Mouse (Mus musculus): Measurements from ENCODE around the gene Wfdc12. TPM values are rescaled to one million over a fixed set of nuclear protein-coding genes. Genes with fewer than 3 reads are reported as not detected.

Wfdc12 gene
- polyA plus RNA-seq, 1 experiment: 0.15 TPM

DNA sequence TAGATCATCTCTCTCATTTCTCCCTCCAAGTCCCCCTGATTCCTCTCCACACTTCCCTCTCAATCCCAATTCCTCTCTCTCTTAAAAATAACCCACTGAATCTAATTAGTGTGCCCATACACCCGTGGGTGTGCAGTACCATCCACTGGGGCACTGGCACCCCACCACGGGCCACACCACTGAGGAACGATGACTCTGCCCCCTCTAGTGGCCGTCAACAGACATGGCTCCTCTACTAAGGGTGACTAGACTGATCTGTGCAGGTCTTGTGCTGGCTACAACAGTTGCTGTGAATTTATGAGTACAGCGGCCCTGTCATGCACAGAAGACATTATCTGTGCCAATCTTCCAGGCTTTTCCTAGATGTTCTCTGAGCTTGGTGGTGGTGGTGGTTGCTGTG is 1.7 kb downstream of the Wfdc12 start:
- WGBS: 24% methylated on average over 5 of the region's 5 CpGs
- TF ChIP-seq POLR2A (IDR thresholded peaks at IDR 0.05; ENCODE audit: borderline replicate concordance, insufficient read depth, low read length) (no peak), CTCF (IDR thresholded peaks at IDR 0.05; ENCODE audit: borderline replicate concordance, insufficient read depth, low read depth, low read length) (peak; percentile 54)

DNA sequence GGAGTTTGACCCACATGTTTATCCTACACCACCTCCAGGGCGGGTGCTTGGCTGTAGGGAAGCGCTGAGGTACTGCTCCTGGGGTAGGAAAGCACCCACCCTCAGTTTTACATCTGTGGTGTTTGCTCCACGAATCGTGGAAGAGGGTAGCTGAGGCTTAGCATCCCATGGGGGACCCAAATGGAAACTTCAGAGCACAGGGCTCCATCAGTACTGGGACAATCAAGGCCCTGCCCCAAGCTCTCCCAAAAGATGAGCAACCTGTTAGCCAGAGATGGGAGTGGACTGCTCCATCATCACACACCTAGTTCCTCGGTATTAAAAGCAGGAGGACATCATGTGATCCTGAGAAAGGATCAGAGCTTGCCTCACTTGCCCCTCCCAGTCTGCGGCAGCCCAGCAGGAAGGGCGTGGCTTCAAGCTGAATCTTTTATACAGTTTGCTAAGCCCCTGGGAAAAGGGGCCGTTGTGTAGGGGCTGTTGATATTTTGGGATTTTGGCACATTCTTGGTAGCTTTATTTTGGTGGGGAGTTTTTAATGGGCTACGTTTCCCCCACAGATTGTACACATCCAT is 6.2 kb downstream of the Wfdc12 start:
- H3K27ac ChIP-seq (ENCODE audit: insufficient read depth, low read length): no peak overlapping the region
- no peak for DNase-seq
- no peaks in the 10 kb centered on the region for H3K27me3 ChIP-seq (ENCODE audit: control insufficient read depth, insufficient read depth, low read length)
- H3K4me3 ChIP-seq (replicated peaks; ENCODE audit: insufficient read depth, low read depth, low read length): no peak overlapping the region
- H3K4me1 ChIP-seq (ENCODE audit: control insufficient read depth, insufficient read depth, low read length): no peaks in the 10 kb centered on the region
- TF ChIP-seq CTCF (IDR thresholded peaks at IDR 0.05; ENCODE audit: borderline replicate concordance, insufficient read depth, low read depth, low read length) (no peak), POLR2A (IDR thresholded peaks at IDR 0.05; ENCODE audit: borderline replicate concordance, insufficient read depth, low read length) (no peak)
- 49% methylated on average over 9 of the region's 9 CpGs for WGBS

More for the DNA sequence above, 1.7 kb downstream of the Wfdc12 start:
- DNase-seq: no peak
- H3K4me3 ChIP-seq (replicated peaks; ENCODE audit: insufficient read depth, low read depth, low read length): no peak overlapping the region
- no peak overlapping the region for H3K27ac ChIP-seq (ENCODE audit: insufficient read depth, low read length)
- H3K27me3 ChIP-seq (ENCODE audit: control insufficient read depth, insufficient read depth, low read length): no peaks in the 10 kb centered on the region
- H3K4me1 ChIP-seq (ENCODE audit: control insufficient read depth, insufficient read depth, low read length): no peaks in the 10 kb centered on the region

DNA sequence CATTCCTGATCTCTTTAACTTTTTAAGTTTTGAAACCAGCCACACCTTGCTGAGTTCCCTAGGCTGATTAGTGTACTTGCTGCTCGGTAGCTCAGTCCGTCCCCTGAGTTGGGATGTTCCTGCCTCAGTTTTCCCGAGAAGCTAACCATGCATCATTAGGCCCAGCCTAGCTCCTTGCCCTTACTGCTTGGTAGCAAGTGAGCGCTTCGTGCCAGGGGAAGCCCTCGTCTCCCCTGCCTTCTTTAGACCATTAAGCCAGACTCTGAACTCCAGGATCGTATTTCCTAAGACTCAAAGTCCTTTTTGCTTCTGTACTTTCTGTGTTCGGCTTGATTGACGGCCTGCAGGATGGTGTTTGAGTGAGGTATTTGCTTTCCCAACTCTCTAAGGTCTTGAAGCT is 7.1 kb downstream of the Wfdc12 start:
- DNase-seq: no peak
- H3K27ac ChIP-seq (ENCODE audit: insufficient read depth, low read length): no peak overlapping the region
- no peaks in the 10 kb centered on the region for H3K27me3 ChIP-seq (ENCODE audit: control insufficient read depth, insufficient read depth, low read length)
- 78% methylated on average over 9 of the region's 9 CpGs for WGBS
- TF ChIP-seq CTCF (IDR thresholded peaks at IDR 0.05; ENCODE audit: borderline replicate concordance, insufficient read depth, low read depth, low read length) (no peak), POLR2A (IDR thresholded peaks at IDR 0.05; ENCODE audit: borderline replicate concordance, insufficient read depth, low read length) (no peak)
- H3K4me3 ChIP-seq (replicated peaks; ENCODE audit: insufficient read depth, low read depth, low read length): no peak overlapping the region
- H3K4me1 ChIP-seq (ENCODE audit: control insufficient read depth, insufficient read depth, low read length): no peaks in the 10 kb centered on the region

DNA sequence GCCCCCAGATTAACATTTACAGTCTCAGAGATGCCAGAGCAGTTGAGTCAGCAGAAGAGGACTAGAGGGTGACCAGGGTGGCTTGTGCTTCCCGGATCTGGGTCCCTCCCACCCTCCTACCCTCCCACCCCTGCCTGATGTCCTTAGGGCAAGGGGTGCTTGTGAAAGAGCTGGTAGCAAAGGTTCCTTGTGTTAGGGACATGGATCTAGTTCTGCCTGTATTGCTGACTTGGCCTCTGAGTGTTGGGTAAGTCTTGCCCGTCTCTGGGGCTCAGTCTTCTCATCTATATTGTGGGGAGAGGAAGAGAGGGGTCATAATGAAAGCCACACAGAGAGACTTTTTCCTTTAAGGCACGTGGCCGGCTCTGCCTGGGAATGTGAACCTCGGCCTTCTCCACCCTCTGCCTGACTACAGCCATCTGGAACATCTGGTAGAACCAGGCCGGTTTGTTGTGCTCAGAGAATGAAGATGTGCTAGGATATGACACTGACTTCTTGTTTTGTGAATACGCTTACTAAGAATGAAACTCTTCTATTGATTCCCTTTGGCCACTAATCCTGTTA is 7.6 kb downstream of the Wfdc12 start, which contains the start of gene Wfdc5:
Gene Wfdc5 (minus strand): TSS at position 51 of the 564 bp plus-strand sequence.
- TF ChIP-seq POLR2A (IDR thresholded peaks at IDR 0.05; ENCODE audit: borderline replicate concordance, insufficient read depth, low read length) (no peak), CTCF (IDR thresholded peaks at IDR 0.05; ENCODE audit: borderline replicate concordance, insufficient read depth, low read depth, low read length) (no peak)
- Histone ChIP-seq H3K27me3 (ENCODE audit: control insufficient read depth, insufficient read depth, low read length) (no peaks in the 10 kb centered on the region), H3K4me3 (replicated peaks; ENCODE audit: insufficient read depth, low read depth, low read length) (no peak within 1 kb of the TSS), H3K27ac (ENCODE audit: insufficient read depth, low read length) (no peak within 1 kb of the TSS), H3K4me1 (ENCODE audit: control insufficient read depth, insufficient read depth, low read length) (no peaks in the 10 kb centered on the region)
- 88% methylated on average over 7 of the region's 7 CpGs for WGBS
- DNase-seq: no peak

DNA sequence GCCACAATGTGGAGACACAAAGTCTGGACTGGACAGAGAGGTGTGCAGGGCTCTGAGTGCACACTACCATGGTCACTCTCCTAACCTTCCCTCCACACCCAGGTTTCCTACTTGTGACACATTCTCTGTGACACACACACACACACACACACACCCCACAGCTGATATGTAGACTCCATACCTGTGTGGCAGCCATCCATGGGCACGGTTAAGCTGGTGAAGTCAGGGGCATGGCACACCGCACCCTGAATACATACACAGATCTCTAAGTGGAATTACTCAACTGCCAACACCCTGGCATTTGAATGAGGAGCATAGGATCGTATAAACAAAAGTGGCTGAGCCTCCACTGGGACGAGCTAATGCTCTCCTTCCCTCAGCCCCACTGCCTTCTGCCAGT is 9.6 kb downstream of the Wfdc12 start:
- TF ChIP-seq POLR2A (IDR thresholded peaks at IDR 0.05; ENCODE audit: borderline replicate concordance, insufficient read depth, low read length) (no peak), CTCF (IDR thresholded peaks at IDR 0.05; ENCODE audit: borderline replicate concordance, insufficient read depth, low read depth, low read length) (no peak)
- DNase-seq: no peak
- 93% methylated on average over 4 of the region's 4 CpGs for WGBS
- H3K4me3 ChIP-seq (replicated peaks; ENCODE audit: insufficient read depth, low read depth, low read length): no peak overlapping the region
- H3K27ac ChIP-seq (ENCODE audit: insufficient read depth, low read length): no peak overlapping the region
- no peaks in the 10 kb centered on the region for H3K4me1 ChIP-seq (ENCODE audit: control insufficient read depth, insufficient read depth, low read length)
- H3K27me3 ChIP-seq (ENCODE audit: control insufficient read depth, insufficient read depth, low read length): no peaks in the 10 kb centered on the region

DNA sequence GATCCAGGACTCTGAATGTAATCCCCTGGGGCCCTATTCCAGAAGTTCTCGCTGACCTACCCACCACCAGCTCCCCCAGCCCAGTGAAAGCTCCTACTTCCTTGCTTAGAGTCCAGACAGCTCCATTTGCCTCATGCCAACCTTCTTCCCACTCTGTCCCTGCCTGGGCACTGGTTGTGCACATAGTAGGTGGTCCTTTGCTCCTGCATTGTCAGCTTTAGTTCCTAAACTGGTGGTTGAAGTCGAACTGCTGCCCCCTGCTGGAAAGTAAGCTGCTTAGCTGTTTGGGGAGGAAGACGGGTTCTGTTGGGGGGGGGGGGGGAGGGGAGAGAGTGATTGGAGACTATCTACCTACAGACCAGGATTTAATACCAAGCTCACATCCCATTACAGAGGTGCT is 10.3 kb downstream of the Wfdc12 start:
- H3K4me1 ChIP-seq (ENCODE audit: control insufficient read depth, insufficient read depth, low read length): no peaks in the 10 kb centered on the region
- peak in 1 of 2 experiments; percentile 27 for DNase-seq
- no peaks in the 10 kb centered on the region for H3K27me3 ChIP-seq (ENCODE audit: control insufficient read depth, insufficient read depth, low read length)
- 40% methylated on average over 3 of the region's 3 CpGs for WGBS
- peak; percentile 19; the same call in 1 of the 2 replicates for TF ChIP-seq CTCF (IDR thresholded peaks at IDR 0.05; ENCODE audit: borderline replicate concordance, insufficient read depth, low read depth, low read length)
- TF ChIP-seq POLR2A (IDR thresholded peaks at IDR 0.05; ENCODE audit: borderline replicate concordance, insufficient read depth, low read length): no peak
- no peak overlapping the region for H3K4me3 ChIP-seq (replicated peaks; ENCODE audit: insufficient read depth, low read depth, low read length)
- no peak overlapping the region for H3K27ac ChIP-seq (ENCODE audit: insufficient read depth, low read length)

DNA sequence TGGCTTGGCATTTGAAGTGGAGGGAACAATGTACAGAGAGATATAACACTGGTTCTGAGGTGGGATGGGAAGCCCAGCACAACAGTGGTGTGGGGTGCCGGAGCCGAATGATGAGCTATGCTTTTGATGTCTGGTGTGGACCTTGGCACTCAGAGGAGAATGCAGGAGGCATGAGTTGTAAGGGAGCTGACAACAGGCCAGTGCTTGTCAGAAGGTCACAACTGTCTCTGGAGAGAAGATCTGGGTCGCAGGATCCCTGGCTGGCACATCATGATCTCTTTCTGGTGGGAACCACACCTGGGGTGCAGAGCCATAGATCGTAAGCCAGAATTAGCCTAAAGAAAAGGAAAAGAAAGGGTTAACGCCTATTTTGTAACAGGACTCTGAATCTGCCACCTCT is 12.6 kb downstream of the Wfdc12 start:
- Histone ChIP-seq H3K27ac (ENCODE audit: insufficient read depth, low read length) (no peak overlapping the region), H3K4me1 (ENCODE audit: control insufficient read depth, insufficient read depth, low read length) (0 out of 2 replicates have a peak, but pooled peaks cover 4% of the 10 kb centered on the region), H3K4me3 (replicated peaks; ENCODE audit: insufficient read depth, low read depth, low read length) (no peak overlapping the region), H3K27me3 (ENCODE audit: control insufficient read depth, insufficient read depth, low read length) (no peaks in the 10 kb centered on the region)
- TF ChIP-seq POLR2A (IDR thresholded peaks at IDR 0.05; ENCODE audit: borderline replicate concordance, insufficient read depth, low read length) (no peak), CTCF (IDR thresholded peaks at IDR 0.05; ENCODE audit: borderline replicate concordance, insufficient read depth, low read depth, low read length) (no peak)
- DNase-seq: no peak
- 83% methylated on average over 5 of the region's 5 CpGs for WGBS

DNA sequence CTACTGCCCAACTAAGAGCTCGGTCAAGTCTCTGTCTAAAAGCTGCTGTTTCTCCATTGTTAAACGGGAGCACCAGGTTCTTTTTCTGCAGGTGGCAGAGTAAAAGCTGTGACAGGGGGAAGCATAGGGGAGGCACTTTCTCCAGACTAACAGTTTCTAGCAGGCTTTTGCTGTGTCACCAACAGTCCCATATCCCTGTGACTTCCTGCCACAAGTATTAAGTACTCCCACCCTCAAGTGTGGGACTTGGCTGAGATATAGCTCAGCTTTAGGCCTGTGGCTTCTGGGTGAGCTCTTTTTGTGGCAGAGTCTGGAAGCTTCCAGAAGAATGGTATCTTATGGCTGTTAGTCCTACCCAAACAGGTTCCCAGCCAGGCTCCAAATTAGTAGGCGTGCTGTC is 14.6 kb downstream of the Wfdc12 start:
- TF ChIP-seq CTCF (IDR thresholded peaks at IDR 0.05; ENCODE audit: borderline replicate concordance, insufficient read depth, low read depth, low read length): no peak
- TF ChIP-seq POLR2A (IDR thresholded peaks at IDR 0.05; ENCODE audit: borderline replicate concordance, insufficient read depth, low read length): no peak
- H3K27ac ChIP-seq (ENCODE audit: insufficient read depth, low read length): no peak overlapping the region
- no peak for DNase-seq
- H3K4me1 ChIP-seq (ENCODE audit: control insufficient read depth, insufficient read depth, low read length): 0 out of 2 replicates have a peak, but pooled peaks cover 4% of the 10 kb centered on the region
- no peak overlapping the region for H3K4me3 ChIP-seq (replicated peaks; ENCODE audit: insufficient read depth, low read depth, low read length)
- WGBS: 80% methylated on average over 3 of the region's 3 CpGs
- no peaks in the 10 kb centered on the region for H3K27me3 ChIP-seq (ENCODE audit: control insufficient read depth, insufficient read depth, low read length)

All from cerebellum, adult 2 months (tissue).